Mouse (Mus musculus) regulatory T cell (primary cell): ENCODE results near the gene Ide.

Experiments used
- in situ Hi-C: fragments of 300-600 bp; cut with MboI, MseI; formaldehyde crosslinking; loops from one replicate; pipeline ENCODE4 v1.15.1; 2025; ENCODE audit warnings: high pct_unique_total_duplicates

Gene Ide

GRCm38 (mm10) chr19:37335392-37335791, 2.3 kb downstream of the Ide start:
- in situ Hi-C loops = no loop called here

GRCm38 (mm10) chr19:37333357-37333756, 4.3 kb downstream of the Ide start:
- in situ Hi-C loops = no loop called here

- in situ Hi-C loops = no loop called here
These were observed 4.9 kb downstream of the Ide start for GRCm38 (mm10) chr19:37332726-37333125.

- in situ Hi-C loops = no loop called here
These were observed 10.4 kb downstream of the Ide start for GRCm38 (mm10) chr19:37327216-37327615.

GRCm38 (mm10) chr19:37323566-37323965, 14.1 kb downstream of the Ide start:
- in situ Hi-C loops = loop anchor here (5.0 kb wide), 1 partner anchor 84 kb away; no protein-coding TSS in a partner anchor

GRCm38 (mm10) chr19:37320802-37321619, 16.6 kb downstream of the Ide start:
- in situ Hi-C loops = loop anchor here (5.0 kb wide), 1 partner anchor 86 kb away; no protein-coding TSS in a partner anchor

- in situ Hi-C loops = no loop called here
These were observed 20.3 kb downstream of the Ide start for GRCm38 (mm10) chr19:37317359-37317758.

GRCm38 (mm10) chr19:37315091-37315490, 22.6 kb downstream of the Ide start:
- in situ Hi-C loops = no loop called here

GRCm38 (mm10) chr19:37311426-37311825, 26.2 kb downstream of the Ide start:
- in situ Hi-C loops = no loop called here

GRCm38 (mm10) chr19:37310133-37310532, 27.5 kb downstream of the Ide start:
- in situ Hi-C loops = no loop called here

GRCm38 (mm10) chr19:37308941-37309340, 28.7 kb downstream of the Ide start:
- in situ Hi-C loops = no loop called here

GRCm38 (mm10) chr19:37307826-37308545, 29.7 kb downstream of the Ide start:
- in situ Hi-C loops = no loop called here

GRCm38 (mm10) chr19:37306176-37306575, 31.5 kb downstream of the Ide start:
- in situ Hi-C loops = no loop called here

- in situ Hi-C loops = no loop called here
These were observed 32.8 kb downstream of the Ide start for GRCm38 (mm10) chr19:37304866-37305265.

- in situ Hi-C loops = no loop called here
These were observed 33.6 kb downstream of the Ide start for GRCm38 (mm10) chr19:37304006-37304405.

GRCm38 (mm10) chr19:37301733-37302132, 35.9 kb downstream of the Ide start:
- in situ Hi-C loops = no loop called here

- in situ Hi-C loops = no loop called here
These were observed 46.0 kb downstream of the Ide start for GRCm38 (mm10) chr19:37291676-37292075.

- in situ Hi-C loops = no loop called here
These were observed 46.7 kb downstream of the Ide start for GRCm38 (mm10) chr19:37290906-37291305.

- in situ Hi-C loops = no loop called here
These were observed 52.9 kb downstream of the Ide start for GRCm38 (mm10) chr19:37284775-37285174.

GRCm38 (mm10) chr19:37283166-37283565, 54.5 kb downstream of the Ide start:
- in situ Hi-C loops = no loop called here

- in situ Hi-C loops = no loop called here
These were observed 55.9 kb downstream of the Ide start for GRCm38 (mm10) chr19:37281710-37282109.

- in situ Hi-C loops = no loop called here
These were observed 58.5 kb downstream of the Ide start for GRCm38 (mm10) chr19:37279194-37279593.

GRCm38 (mm10) chr19:37275555-37275954, 62.1 kb downstream of the Ide start:
- in situ Hi-C loops = no loop called here
